Mouse (Mus musculus): ENCODE results near the gene AC140267.1. TPM values are rescaled to one million over a fixed set of nuclear protein-coding genes. Genes with fewer than 3 reads are reported as not detected.

The AC140267.1 gene
- total RNA-seq (2022): 10 to 100 TPM in 2 of 4 experiments, 1 to 10 TPM in 2; 6.0 to 10.8 (median 9.5) TPM

- DNase-seq (ENCODE audit: low spot score in 2 of 2): no peak
These were observed at the start of gene AC140267.1 for GRCm38 (mm10) chr15:80235535-80235934. AC140267.1 (plus strand) TSS chr15:80235835.

- no peak for DNase-seq (ENCODE audit: low spot score in 2 of 2)
These were observed 46.7 kb upstream of the AC140267.1 start for GRCm38 (mm10) chr15:80188927-80189326.

GRCm38 (mm10) chr15:80190075-80190474, 45.6 kb upstream of the AC140267.1 start:
- no peak for DNase-seq (ENCODE audit: low spot score in 2 of 2)

- no peak for DNase-seq (ENCODE audit: low spot score in 2 of 2)
These were observed 43.9 kb upstream of the AC140267.1 start for GRCm38 (mm10) chr15:80191585-80192245.

GRCm38 (mm10) chr15:80192246-80192585, 43.4 kb upstream of the AC140267.1 start:
- DNase-seq (ENCODE audit: low spot score in 2 of 2): no peak

- no peak for DNase-seq (ENCODE audit: low spot score in 2 of 2)
These were observed 42.8 kb upstream of the AC140267.1 start for GRCm38 (mm10) chr15:80192847-80193246.

GRCm38 (mm10) chr15:80199556-80199955, 36.1 kb upstream of the AC140267.1 start:
- DNase-seq (ENCODE audit: low spot score in 2 of 2): no peak

GRCm38 (mm10) chr15:80202111-80202775, 33.4 kb upstream of the AC140267.1 start:
- DNase-seq (ENCODE audit: low spot score in 2 of 2): peak in 1 of 2 experiments; percentile 66

GRCm38 (mm10) chr15:80203406-80203805, 32.2 kb upstream of the AC140267.1 start:
- no peak for DNase-seq (ENCODE audit: low spot score in 2 of 2)

- no peak for DNase-seq (ENCODE audit: low spot score in 2 of 2)
These were observed 29.5 kb upstream of the AC140267.1 start for GRCm38 (mm10) chr15:80206057-80206565.

GRCm38 (mm10) chr15:80208446-80208845, 27.2 kb upstream of the AC140267.1 start:
- no peak for DNase-seq (ENCODE audit: low spot score in 2 of 2)

- no peak for DNase-seq (ENCODE audit: low spot score in 2 of 2)
These were observed 21.9 kb upstream of the AC140267.1 start for GRCm38 (mm10) chr15:80213688-80214087.

- DNase-seq (ENCODE audit: low spot score in 2 of 2): no peak
These were observed 19.7 kb upstream of the AC140267.1 start for GRCm38 (mm10) chr15:80215716-80216479.

- no peak for DNase-seq (ENCODE audit: low spot score in 2 of 2)
These were observed 19.2 kb upstream of the AC140267.1 start for GRCm38 (mm10) chr15:80216480-80216820.

- no peak for DNase-seq (ENCODE audit: low spot score in 2 of 2)
These were observed 18.2 kb upstream of the AC140267.1 start for GRCm38 (mm10) chr15:80217476-80217875.

GRCm38 (mm10) chr15:80219211-80219610, 16.4 kb upstream of the AC140267.1 start:
- DNase-seq (ENCODE audit: low spot score in 2 of 2): no peak

- no peak for DNase-seq (ENCODE audit: low spot score in 2 of 2)
These were observed 15.7 kb upstream of the AC140267.1 start for GRCm38 (mm10) chr15:80219705-80220657.

- DNase-seq (ENCODE audit: low spot score in 2 of 2): no peak
These were observed 14.6 kb upstream of the AC140267.1 start for GRCm38 (mm10) chr15:80221031-80221430.

- no peak for DNase-seq (ENCODE audit: low spot score in 2 of 2)
These were observed 11.9 kb upstream of the AC140267.1 start for GRCm38 (mm10) chr15:80223751-80224150.

GRCm38 (mm10) chr15:80225208-80225607, 10.4 kb upstream of the AC140267.1 start:
- DNase-seq (ENCODE audit: low spot score in 2 of 2): no peak

- DNase-seq (ENCODE audit: low spot score in 2 of 2): no peak
These were observed 9.8 kb upstream of the AC140267.1 start for GRCm38 (mm10) chr15:80225796-80226195.
